Mouse (Mus musculus): ENCODE data around the gene Grb7. TPM values are rescaled to one million over a fixed set of nuclear protein-coding genes. Genes with fewer than 3 reads are reported as not detected.

Gene Grb7
- total RNA-seq, 1 experiment from 2014 or later, result 0.76 TPM

DNA sequence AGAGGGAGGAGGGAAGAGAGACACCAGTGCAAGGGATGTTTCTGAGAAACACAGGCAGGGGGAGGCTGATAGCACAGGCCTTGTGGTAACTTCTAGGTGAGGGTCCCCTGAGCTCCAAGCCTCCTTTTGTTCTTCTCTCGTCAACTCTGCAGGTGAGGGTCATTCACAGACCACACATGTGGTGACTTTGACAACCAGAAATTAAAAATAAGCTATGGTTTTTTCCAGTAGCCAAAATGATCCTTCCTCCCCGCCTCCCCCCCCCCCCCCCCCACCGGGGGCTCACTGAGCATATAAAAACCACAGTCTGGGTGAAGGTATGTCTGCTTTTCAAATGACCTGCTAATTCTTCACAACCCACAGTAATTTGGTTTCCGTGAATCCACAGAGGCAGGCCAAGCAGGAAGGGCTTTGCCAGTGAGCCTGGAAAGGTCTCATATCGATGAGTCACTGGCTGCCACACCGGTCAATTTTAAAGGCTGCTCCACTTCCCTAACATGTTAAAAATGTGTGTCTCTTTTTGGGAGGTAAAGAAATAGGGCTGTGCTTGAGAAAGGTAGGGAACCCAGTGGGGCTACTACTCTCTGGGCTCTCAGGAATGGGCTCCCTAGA is 15.0 kb downstream of the Grb7 start:
- no peak for ATAC-seq (replicated peaks; ENCODE audit: insufficient number of reproducible peaks, low FRiP score, low TSS enrichment, poor library complexity, severe bottlenecking)

- ATAC-seq (replicated peaks; ENCODE audit: insufficient number of reproducible peaks, low FRiP score, low TSS enrichment, poor library complexity, severe bottlenecking), result no peak
These were observed 16.1 kb downstream of the Grb7 start for GRCm38 (mm10) chr11:98462255-98462654.

- ATAC-seq (replicated peaks; ENCODE audit: insufficient number of reproducible peaks, low FRiP score, low TSS enrichment, poor library complexity, severe bottlenecking), result no peak
These were observed 17.7 kb downstream of the Grb7 start for GRCm38 (mm10) chr11:98463911-98464310.

DNA sequence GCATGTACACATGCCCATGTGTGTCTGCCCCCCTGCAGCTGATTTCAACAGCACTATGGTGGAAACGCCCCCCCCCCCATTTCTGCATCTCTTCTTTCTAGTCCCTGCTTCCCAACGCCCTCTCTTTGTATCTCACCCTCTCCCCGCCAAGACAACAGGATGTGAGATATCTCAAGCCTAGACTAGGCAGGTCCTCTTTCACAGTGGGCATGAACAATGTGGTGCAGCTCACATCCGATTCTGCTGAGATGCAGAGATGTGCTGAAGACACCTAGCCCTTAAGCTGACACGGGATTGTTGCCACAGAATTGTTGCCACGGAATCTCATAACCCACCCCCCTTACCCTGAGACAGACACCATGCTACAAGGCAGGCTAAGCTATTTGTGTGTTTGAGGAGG is 18.3 kb downstream of the Grb7 start:
- no peak for ATAC-seq (replicated peaks; ENCODE audit: insufficient number of reproducible peaks, low FRiP score, low TSS enrichment, poor library complexity, severe bottlenecking)

DNA sequence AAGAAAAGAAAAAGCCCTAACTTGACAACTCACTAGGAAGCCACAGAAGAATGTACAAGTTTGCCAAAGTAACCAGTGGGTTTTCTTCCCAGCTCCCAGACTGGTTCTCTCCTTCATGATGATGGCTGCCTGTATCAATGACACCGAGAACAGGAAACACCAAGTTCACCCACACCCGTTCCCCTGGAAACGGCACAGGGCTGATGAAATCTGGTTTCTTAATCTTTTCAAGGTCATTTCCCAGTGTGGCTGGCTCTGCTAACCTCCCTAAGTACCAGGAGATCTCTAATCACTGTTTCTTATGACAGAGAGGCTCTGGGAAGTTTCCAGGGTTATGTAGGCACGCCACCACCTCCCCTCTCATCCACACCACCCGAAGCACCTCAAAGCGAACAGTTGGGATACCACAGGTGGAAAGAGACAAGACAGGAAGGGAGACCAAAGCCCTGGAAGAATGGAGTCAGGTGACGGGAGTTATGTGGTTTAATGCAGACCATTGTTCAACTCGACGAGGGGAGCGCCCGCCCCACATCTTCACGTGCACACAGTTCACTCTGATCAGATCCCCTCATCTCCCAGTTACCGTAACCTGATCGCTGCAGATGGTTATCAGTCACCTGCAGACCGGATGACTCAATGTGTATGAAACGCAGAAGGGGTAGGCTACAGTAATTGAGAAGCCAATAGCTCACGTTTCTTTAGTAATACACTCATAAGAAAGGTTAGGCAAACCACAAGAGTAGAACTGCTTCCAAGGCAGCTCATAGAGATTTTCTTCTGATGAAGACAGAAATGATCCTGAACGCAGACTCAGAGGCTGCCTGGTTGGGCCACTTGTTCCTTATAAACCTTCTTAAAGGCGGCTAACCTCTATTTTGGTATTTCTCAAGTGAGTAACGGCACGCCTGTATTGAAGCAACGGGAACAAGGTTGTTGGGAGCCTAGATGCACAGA is 23.8 kb downstream of the Grb7 start:
- no peak for ATAC-seq (replicated peaks; ENCODE audit: insufficient number of reproducible peaks, low FRiP score, low TSS enrichment, poor library complexity, severe bottlenecking)

- peak; percentile 27; the same call in 1 of the 2 replicates for ATAC-seq (replicated peaks; ENCODE audit: insufficient number of reproducible peaks, low FRiP score, low TSS enrichment, poor library complexity, severe bottlenecking)
These were observed 24.6 kb downstream of the Grb7 start for GRCm38 (mm10) chr11:98470795-98471194.

- no peak for ATAC-seq (replicated peaks; ENCODE audit: insufficient number of reproducible peaks, low FRiP score, low TSS enrichment, poor library complexity, severe bottlenecking)
These were observed 26.5 kb downstream of the Grb7 start for GRCm38 (mm10) chr11:98472696-98473095.

DNA sequence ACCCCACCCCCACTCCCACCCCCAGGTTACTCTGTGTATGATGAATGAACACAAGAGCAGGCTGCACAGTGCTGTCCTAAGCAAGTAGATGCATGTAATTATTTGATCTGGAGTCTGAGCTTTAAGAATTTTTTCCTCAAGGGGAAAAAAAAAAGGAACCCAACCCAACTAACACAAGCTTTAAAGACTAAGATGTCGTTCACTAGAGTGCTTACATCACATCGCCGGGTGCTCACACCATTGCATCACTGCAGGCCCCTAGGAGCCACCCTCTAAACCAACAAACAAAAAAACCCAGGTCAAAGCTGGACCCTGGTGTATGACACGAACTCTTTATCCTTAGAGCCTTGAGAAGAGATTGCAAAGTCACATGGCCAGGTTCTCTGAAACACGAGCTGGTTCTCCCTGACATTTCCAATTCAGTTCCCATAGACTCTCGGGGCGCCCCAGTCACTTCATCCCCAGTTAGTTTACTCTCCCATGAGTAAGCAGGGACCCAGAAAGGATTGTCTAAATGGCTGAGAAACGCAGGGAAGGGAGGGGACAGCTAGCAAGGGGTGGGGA is 27.8 kb downstream of the Grb7 start:
- no peak for ATAC-seq (replicated peaks; ENCODE audit: insufficient number of reproducible peaks, low FRiP score, low TSS enrichment, poor library complexity, severe bottlenecking)

GRCm38 (mm10) chr11:98474967-98475366 is 28.8 kb downstream of the Grb7 start:
- no peak for ATAC-seq (replicated peaks; ENCODE audit: insufficient number of reproducible peaks, low FRiP score, low TSS enrichment, poor library complexity, severe bottlenecking)

DNA sequence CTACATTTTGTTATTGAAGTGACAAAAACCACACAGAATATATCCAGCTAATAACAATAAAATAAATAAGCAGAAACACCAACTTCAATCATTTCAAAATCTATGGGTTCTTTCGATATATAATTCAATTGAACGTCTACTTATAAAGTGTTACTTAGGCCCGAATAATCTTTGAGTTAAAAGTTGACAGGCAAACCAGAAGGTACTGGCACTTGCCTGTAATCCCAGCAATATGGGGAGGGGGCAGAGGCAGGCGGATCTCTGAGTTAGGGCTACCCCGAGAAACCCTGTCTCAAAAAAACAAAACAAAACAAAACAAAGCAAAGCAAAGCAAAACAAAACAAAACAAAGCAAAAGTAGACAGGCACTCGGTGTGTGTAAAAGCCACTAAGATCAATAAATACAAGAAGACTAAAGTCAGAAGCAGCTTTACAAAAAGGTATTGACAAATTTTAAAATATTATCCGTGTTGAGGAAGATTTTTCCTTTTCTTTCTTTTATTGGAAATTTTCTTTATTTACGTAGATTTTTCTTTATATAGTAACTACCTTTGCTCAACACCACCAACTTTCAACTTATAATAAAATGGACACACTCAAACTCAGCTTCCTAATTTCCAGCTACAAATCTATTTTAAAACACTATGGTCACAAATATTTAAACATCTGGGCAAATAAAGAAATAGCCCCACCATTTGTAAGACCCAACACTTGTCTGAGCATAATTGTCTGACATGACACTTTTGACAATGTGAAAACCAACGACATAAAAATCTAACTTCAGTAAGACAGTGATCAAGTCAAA is 29.6 kb downstream of the Grb7 start:
- no peak for ATAC-seq (replicated peaks; ENCODE audit: insufficient number of reproducible peaks, low FRiP score, low TSS enrichment, poor library complexity, severe bottlenecking)

DNA sequence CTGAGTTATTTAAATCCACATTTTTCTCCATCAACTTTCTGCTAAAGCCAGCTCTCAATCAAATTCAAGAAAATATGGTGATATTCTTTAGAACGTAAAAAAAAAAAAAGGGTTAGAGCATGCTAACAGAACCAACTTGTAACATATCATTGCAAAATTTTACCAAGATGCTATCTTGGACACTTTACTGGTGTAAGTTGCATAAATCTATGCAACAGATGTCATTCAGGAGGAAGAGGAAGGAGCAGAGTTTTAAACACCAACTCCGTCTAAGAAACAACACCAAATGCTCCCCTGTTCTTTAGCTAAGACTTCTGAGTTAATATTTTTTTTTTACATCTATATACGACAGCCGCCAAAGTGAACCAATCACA is 30.2 kb downstream of the Grb7 start:
- no peak for ATAC-seq (replicated peaks; ENCODE audit: insufficient number of reproducible peaks, low FRiP score, low TSS enrichment, poor library complexity, severe bottlenecking)

DNA sequence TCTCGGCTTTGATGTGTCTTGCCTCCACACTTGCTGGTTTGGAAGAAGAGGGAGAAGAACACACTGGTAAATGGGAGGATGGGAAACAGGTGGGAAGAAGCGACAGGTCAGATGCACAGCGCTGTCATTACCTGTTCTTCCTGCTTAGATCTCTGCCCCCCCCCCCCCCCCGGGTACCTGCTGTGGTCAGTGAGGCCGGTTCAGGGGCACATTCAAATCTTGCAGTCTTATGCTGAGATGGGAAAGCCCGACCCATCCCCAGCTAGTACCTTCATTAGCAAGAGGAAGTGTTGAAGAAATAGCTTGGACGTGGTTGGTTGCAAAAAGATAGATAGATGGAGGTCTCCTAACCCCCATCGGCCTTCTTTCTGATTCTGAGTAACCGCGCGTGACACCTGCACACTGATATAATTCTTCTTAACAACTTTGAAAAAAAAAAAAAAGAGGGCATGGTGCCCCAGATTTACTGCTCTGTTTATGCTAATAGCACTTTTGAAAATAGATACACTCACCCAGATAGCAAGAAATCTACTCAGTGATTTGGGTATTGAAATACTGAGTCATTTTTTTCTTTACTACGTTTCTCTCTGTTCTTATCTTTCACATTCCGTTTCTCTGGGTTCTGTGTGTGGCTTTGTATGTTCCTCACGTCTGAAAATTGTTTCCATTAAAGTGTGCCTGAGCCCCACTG is 31.0 kb downstream of the Grb7 start:
- ATAC-seq (replicated peaks; ENCODE audit: insufficient number of reproducible peaks, low FRiP score, low TSS enrichment, poor library complexity, severe bottlenecking), result no peak

DNA sequence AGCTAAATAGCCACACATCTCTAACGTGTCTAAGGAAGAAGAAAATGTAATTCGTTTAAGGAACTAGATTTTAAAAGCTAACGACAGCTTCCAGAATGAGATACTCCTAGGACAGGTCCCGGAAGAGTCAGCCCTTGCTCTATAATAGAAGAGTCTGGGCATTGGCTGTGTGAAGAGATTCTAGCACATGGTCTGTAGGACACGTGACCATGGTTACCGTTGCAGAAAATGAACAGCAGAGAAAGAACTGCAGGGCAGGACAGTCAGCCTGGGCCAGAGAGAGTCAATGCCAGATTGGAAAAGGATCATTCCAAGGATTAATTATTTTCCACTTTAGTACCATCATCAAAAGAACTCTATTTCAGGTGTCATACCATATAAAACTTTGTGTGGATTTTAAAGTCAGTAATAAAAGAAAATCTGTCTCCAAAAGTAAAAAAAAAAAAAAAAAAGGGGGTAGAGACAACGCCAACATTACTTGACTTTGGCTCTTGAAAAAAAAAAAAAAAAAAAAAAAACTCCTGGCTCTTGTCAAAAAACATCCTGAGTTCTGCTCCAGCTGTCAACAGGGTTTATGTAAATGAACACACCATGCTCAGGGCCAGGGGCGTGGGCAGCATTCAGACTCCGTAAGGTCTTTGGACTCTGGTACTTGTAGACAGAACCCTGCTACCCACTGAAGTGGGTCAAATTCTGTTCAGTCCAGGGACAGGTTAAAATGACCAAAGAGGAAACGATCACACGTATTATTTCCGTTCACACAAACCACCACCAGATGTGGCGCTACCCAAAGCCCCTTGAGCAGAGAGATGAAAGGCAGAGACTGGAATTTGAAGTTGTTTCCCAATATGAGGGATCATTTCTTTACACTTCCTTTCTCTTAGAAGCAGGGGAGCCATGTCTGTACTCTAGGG is 33.1 kb downstream of the Grb7 start:
- no peak for ATAC-seq (replicated peaks; ENCODE audit: insufficient number of reproducible peaks, low FRiP score, low TSS enrichment, poor library complexity, severe bottlenecking)

- ATAC-seq (replicated peaks; ENCODE audit: insufficient number of reproducible peaks, low FRiP score, low TSS enrichment, poor library complexity, severe bottlenecking), result no peak
These were observed 33.8 kb downstream of the Grb7 start for GRCm38 (mm10) chr11:98479940-98480497.

DNA sequence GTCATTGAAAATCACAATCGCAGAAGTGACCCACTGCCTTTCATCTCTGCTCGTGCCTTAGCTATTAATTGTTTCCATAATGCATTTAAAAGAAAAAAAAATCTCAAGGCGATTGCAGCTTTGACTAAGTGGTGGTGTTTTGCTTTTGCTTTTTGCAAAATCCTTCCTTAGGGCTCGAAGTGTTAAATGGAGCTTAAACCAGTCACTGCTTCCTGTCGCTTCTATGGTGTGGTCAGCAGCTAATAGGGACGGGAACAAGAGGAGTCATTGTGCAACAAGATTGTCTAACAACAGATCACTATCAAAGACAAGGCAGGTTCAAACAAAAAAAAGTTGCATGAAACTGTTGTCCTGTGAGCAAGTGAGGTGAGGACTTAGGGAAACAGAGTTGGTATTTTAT is 35.0 kb downstream of the Grb7 start:
- no peak for ATAC-seq (replicated peaks; ENCODE audit: insufficient number of reproducible peaks, low FRiP score, low TSS enrichment, poor library complexity, severe bottlenecking)

DNA sequence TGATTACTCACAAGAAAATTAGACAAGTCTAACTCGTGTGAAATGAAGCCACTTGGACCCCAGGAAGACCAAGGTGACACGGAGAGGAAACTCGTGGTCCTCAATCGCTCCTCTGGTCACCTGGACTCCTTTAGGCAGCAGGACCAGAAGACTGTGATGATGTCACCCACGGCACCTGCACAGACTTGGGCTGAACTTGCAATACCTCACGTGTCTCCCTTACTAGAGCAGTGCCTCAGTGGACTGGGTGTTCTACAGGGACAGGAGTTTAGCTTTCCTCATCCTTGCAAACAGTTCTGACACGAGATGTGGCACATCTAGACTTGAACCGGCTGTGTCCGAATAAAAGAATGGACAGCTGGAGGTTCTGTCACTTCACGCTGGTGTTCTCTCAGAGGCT is 35.9 kb downstream of the Grb7 start:
- no peak for ATAC-seq (replicated peaks; ENCODE audit: insufficient number of reproducible peaks, low FRiP score, low TSS enrichment, poor library complexity, severe bottlenecking)

DNA sequence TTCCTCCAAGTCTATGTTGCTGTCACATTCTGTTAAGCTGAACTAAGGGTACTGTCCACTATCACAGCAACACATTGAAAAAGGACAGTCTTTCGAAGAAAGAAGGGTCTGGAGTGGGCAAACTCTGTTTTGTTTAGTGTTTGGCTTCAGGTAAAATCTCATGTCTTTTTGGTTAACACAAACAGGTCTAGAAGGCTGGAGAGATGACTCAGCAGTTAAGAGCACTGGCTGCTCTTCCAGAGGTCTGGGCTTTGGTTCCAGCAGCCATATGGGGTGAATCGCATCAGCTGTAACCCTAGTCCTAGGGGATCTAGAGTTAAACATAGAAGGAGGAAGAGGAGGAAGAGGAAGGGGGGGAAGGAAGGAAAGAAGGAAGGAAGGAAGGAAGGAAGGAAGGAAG is 39.6 kb downstream of the Grb7 start:
- no peak for ATAC-seq (replicated peaks; ENCODE audit: insufficient number of reproducible peaks, low FRiP score, low TSS enrichment, poor library complexity, severe bottlenecking)
